Mouse (Mus musculus) neural tube, embryonic 13.5 days (tissue): ENCODE measurements at regions not wholly inside any gene's neighbourhood (a gene's known extent, or its start where the extent isn't known, plus 50 kb on each side); places are given as distances from the start of the nearest gene placed in this dataset.

ENCODE experiments used
- ATAC-seq: fragments of 200-750 bp; cut with Nextera tagmentation; 2 replicates; pipeline ENCODE4 v1.8.0; 2017; ENCODE audit warnings: low read depth, mild to moderate bottlenecking, moderate TSS enrichment, moderate library complexity
- H3K27ac ChIP-seq: fragments of 300-500 bp; sonication (generic); replicated peaks from 2 replicates; pipeline ENCODE4 v1.5.1; 2015; ENCODE audit warnings: moderate library complexity, mild to moderate bottlenecking, inconsistent platforms
- H3K27me3 ChIP-seq: fragments of 300-500 bp; sonication (generic); 2 replicates; pipeline ENCODE4 v1.6.1; 2015; ENCODE audit warnings: mild to moderate bottlenecking, inconsistent platforms
- H3K36me3 ChIP-seq: fragments of 300-500 bp; sonication (generic); 2 replicates; pipeline ENCODE4 v1.6.1; 2015; ENCODE audit warnings: mild to moderate bottlenecking, inconsistent platforms
- H3K4me1 ChIP-seq: fragments of 300-500 bp; sonication (generic); replicated peaks from 2 replicates; pipeline ENCODE4 v1.6.1; 2015; ENCODE audit warnings: inconsistent platforms
- H3K4me2 ChIP-seq: fragments of 300-500 bp; sonication (generic); 2 replicates; pipeline ENCODE4 v1.6.1; 2015; ENCODE audit warnings: inconsistent platforms, mild to moderate bottlenecking, moderate library complexity
- H3K4me3 ChIP-seq: fragments of 300-500 bp; sonication (generic); 2 replicates; pipeline ENCODE4 v1.5.1; 2015; ENCODE audit warnings: mild to moderate bottlenecking, inconsistent platforms
- H3K9ac ChIP-seq: fragments of 300-500 bp; sonication (generic); 2 replicates; pipeline ENCODE4 v1.6.1; 2015; ENCODE audit warnings: moderate library complexity, mild to moderate bottlenecking, inconsistent platforms
- H3K9me3 ChIP-seq: fragments of 300-500 bp; sonication (generic); 2 replicates; pipeline ENCODE4 v1.6.1; 2016; ENCODE audit warnings: inconsistent platforms
- WGBS: fragments of 180-500 bp; shearing (Covaris S2); methylation state at CpG from one replicate; pipeline ENCODE4 v1.1.7; 2015; 5-methylcytosine and 5-hydroxymethylcytosine counted together

GRCm38 (mm10) chr13:101013604-101014003 lies 180.4 kb upstream of the Slc30a5 start:
- Histone ChIP-seq H3K9ac (no peak overlapping the region), H3K27me3 (no peaks in the 10 kb centered on the region), H3K4me3 (no peak overlapping the region), H3K4me1 (no peaks in the 10 kb centered on the region), H3K36me3 (no peaks in the 10 kb centered on the region), H3K9me3 (no peaks in the 10 kb centered on the region), H3K4me2 (no peak overlapping the region), H3K27ac (no peak overlapping the region)
- ATAC-seq = no peak
- 93% methylated on average over 2 of the region's 2 CpGs for whole genome bisulfite sequencing

GRCm38 (mm10) chr13:100990646-100991045 lies 157.4 kb upstream of the Slc30a5 start:
- no peak overlapping the region for H3K4me3 ChIP-seq
- no peak overlapping the region for H3K9ac ChIP-seq
- no peaks in the 10 kb centered on the region for H3K27me3 ChIP-seq
- H3K4me1 ChIP-seq = peaks cover 9% of the 10 kb centered on the region
- 85% methylated on average over 2 of the region's 2 CpGs for WGBS
- no peak overlapping the region for H3K27ac ChIP-seq
- no peaks in the 10 kb centered on the region for H3K36me3 ChIP-seq
- no peak overlapping the region for H3K4me2 ChIP-seq
- no peak for ATAC-seq
- no peaks in the 10 kb centered on the region for H3K9me3 ChIP-seq

GRCm38 (mm10) chr13:100988671-100989531 lies 155.7 kb upstream of the Slc30a5 start:
- Histone ChIP-seq H3K4me2 (no peak overlapping the region), H3K9ac (no peak overlapping the region), H3K4me1 (peaks cover 9% of the 10 kb centered on the region), H3K4me3 (no peak overlapping the region), H3K27ac (peak overlapping the region; percentile 68), H3K27me3 (no peaks in the 10 kb centered on the region), H3K9me3 (no peaks in the 10 kb centered on the region), H3K36me3 (no peaks in the 10 kb centered on the region)
- peak; percentile 53; the same call in 1 of the 2 replicates for ATAC-seq
- 45% methylated on average over 13 of the region's 13 CpGs for WGBS

GRCm38 (mm10) chr13:100988116-100988515 lies 154.9 kb upstream of the Slc30a5 start:
- peaks cover 9% of the 10 kb centered on the region for H3K4me1 ChIP-seq

GRCm38 (mm10) chr13:100975741-100976140 lies 142.5 kb upstream of the Slc30a5 start:
- 87% methylated on average over 3 of the region's 3 CpGs for WGBS
- ATAC-seq = no peak

More at GRCm38 (mm10) chr13:100988116-100988515, 154.9 kb upstream of the Slc30a5 start:
- no peak overlapping the region for H3K4me2 ChIP-seq
- H3K4me3 ChIP-seq = no peak overlapping the region
- no peaks in the 10 kb centered on the region for H3K9me3 ChIP-seq
- no peak overlapping the region for H3K27ac ChIP-seq
- H3K9ac ChIP-seq = no peak overlapping the region
- no peaks in the 10 kb centered on the region for H3K27me3 ChIP-seq
- H3K36me3 ChIP-seq = no peaks in the 10 kb centered on the region
- ATAC-seq = no peak
- WGBS = 92% methylated on average over 5 of the region's 5 CpGs

GRCm38 (mm10) chr13:100971080-100972017 lies 138.1 kb upstream of the Slc30a5 start:
- Histone ChIP-seq H3K27me3 (no peaks in the 10 kb centered on the region), H3K27ac (no peak overlapping the region), H3K4me1 (peaks cover 3% of the 10 kb centered on the region; the same call in 1 of the 2 replicates), H3K4me2 (no peak overlapping the region), H3K4me3 (no peak overlapping the region), H3K36me3 (no peaks in the 10 kb centered on the region), H3K9ac (no peak overlapping the region), H3K9me3 (no peaks in the 10 kb centered on the region)
- 86% methylated on average over 2 of the region's 2 CpGs for WGBS
- no peak for ATAC-seq

More at GRCm38 (mm10) chr13:100975741-100976140, 142.5 kb upstream of the Slc30a5 start:
- Histone ChIP-seq H3K4me3 (no peak overlapping the region), H3K9me3 (no peaks in the 10 kb centered on the region), H3K4me1 (peaks cover 10% of the 10 kb centered on the region), H3K9ac (no peak overlapping the region), H3K36me3 (no peaks in the 10 kb centered on the region), H3K27ac (no peak overlapping the region), H3K27me3 (no peaks in the 10 kb centered on the region), H3K4me2 (no peak overlapping the region)

- Histone ChIP-seq H3K4me1 (no peaks in the 10 kb centered on the region), H3K36me3 (no peaks in the 10 kb centered on the region), H3K4me3 (no peak overlapping the region), H3K9me3 (no peaks in the 10 kb centered on the region), H3K27ac (0 out of 2 replicates have a peak overlapping the region, but pooled peaks have one; percentile 5), H3K27me3 (no peaks in the 10 kb centered on the region), H3K9ac (no peak overlapping the region), H3K4me2 (no peak overlapping the region)
- WGBS = 65% methylated on average over 4 of the region's 4 CpGs
- 0 out of 2 replicates have a peak, but pooled peaks have one; percentile 32 for ATAC-seq
These were observed 129.7 kb upstream of the Slc30a5 start for GRCm38 (mm10) chr13:100962811-100963540.

GRCm38 (mm10) chr13:100954598-100955251 lies 121.5 kb upstream of the Slc30a5 start:
- no peak overlapping the region for H3K4me2 ChIP-seq
- no peaks in the 10 kb centered on the region for H3K27me3 ChIP-seq
- ATAC-seq = no peak
- peaks cover 14% of the 10 kb centered on the region for H3K4me1 ChIP-seq
- no peak overlapping the region for H3K27ac ChIP-seq
- WGBS = 86% methylated on average over 8 of the region's 8 CpGs
- no peaks in the 10 kb centered on the region for H3K9me3 ChIP-seq
- H3K9ac ChIP-seq = no peak overlapping the region
- no peaks in the 10 kb centered on the region for H3K36me3 ChIP-seq
- H3K4me3 ChIP-seq = no peak overlapping the region

- Histone ChIP-seq H3K9me3 (no peaks in the 10 kb centered on the region), H3K9ac (no peak overlapping the region), H3K27ac (no peak overlapping the region), H3K4me2 (no peak overlapping the region), H3K4me3 (no peak overlapping the region), H3K4me1 (peaks cover 14% of the 10 kb centered on the region), H3K36me3 (no peaks in the 10 kb centered on the region), H3K27me3 (no peaks in the 10 kb centered on the region)
- no peak for ATAC-seq
- WGBS = 37% methylated on average over 1 of the region's 1 CpGs
These were observed 120.9 kb upstream of the Slc30a5 start for GRCm38 (mm10) chr13:100954106-100954505.

GRCm38 (mm10) chr13:100951185-100951508 lies 117.9 kb upstream of the Slc30a5 start:
- Histone ChIP-seq H3K4me1 (peaks cover 14% of the 10 kb centered on the region), H3K9me3 (no peaks in the 10 kb centered on the region), H3K9ac (no peak overlapping the region), H3K4me2 (no peak overlapping the region), H3K4me3 (no peak overlapping the region), H3K36me3 (no peaks in the 10 kb centered on the region), H3K27me3 (no peaks in the 10 kb centered on the region), H3K27ac (no peak overlapping the region)
- 91% methylated on average over 1 of the region's 1 CpGs for WGBS
- no peak for ATAC-seq
